Mouse (Mus musculus) adrenal gland, adult 18-20 months (tissue): ENCODE data around the gene Apc2. TPM values are rescaled to one million over a fixed set of nuclear protein-coding genes. Genes with fewer than 3 reads are reported as not detected.

Experiments
- DNase-seq, 2 experiments: peaks; one replicate each; pipeline ENCODE4 v3.0.0; 2021 to 2022; ENCODE audit warnings: low spot score in 2 of 2
- total RNA-seq, 2 experiments: library from RNA; stranded (reverse); gene quantifications; 1 replicate in 1 of 2; 2 replicates in 1 of 2; pipeline ENCODE4 v1.2.3; 2021

Apc2 gene
- total RNA-seq, 2 experiments from 2014 or later = 1.8 to 2.0 TPM

GRCm38 (mm10) chr10:80292251-80293146 is 3.3 kb upstream of the Apc2 start, which contains the start of gene Rps15:
Gene Rps15, plus strand, starts transcription at chr10:80292453.
- peak; percentile 91 to 93 for DNase-seq

GRCm38 (mm10) chr10:80293325-80293724 is 2.5 kb upstream of the Apc2 start:
- no peak for DNase-seq

GRCm38 (mm10) chr10:80294311-80294710 is 1.5 kb upstream of the Apc2 start:
- no peak for DNase-seq

- DNase-seq = no peak
These were observed 931 bp upstream of the Apc2 start for GRCm38 (mm10) chr10:80294788-80295303.

GRCm38 (mm10) chr10:80296824-80297223 is 1.0 kb downstream of the Apc2 start:
- no peak for DNase-seq

- DNase-seq = no peak
These were observed 1.9 kb downstream of the Apc2 start for GRCm38 (mm10) chr10:80297526-80298133.

- no peak for DNase-seq
These were observed 2.9 kb downstream of the Apc2 start for GRCm38 (mm10) chr10:80298571-80299281.

- no peak for DNase-seq
These were observed 3.5 kb downstream of the Apc2 start for GRCm38 (mm10) chr10:80299301-80299700.

- no peak for DNase-seq
These were observed 4.0 kb downstream of the Apc2 start for GRCm38 (mm10) chr10:80299824-80300223.

DNA sequence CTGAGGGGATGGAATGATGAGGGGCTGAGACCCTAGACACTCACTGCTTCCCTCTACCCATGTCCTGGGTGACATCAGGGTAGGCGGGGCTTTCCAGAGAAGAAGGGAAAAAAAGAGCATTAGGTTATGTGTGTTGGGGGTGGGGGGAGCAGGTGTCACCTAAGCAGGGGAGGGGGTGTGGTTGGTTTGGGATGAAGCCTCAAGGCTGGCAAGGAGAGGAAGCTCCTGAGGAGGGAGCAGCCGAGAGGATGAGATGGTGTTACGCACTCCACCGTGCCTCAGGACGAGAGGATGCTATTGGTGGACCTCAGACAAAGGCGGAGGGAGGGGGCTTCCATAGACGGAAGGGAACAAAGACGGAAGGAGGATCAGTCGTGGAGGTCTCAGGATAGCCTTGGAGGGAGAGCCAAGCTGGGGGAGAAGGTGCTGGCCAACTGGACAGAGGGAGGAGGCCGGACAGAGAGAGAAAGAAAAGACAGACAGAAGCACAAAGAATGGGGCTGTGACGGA is 5.0 kb downstream of the Apc2 start:
- DNase-seq = no peak

DNA sequence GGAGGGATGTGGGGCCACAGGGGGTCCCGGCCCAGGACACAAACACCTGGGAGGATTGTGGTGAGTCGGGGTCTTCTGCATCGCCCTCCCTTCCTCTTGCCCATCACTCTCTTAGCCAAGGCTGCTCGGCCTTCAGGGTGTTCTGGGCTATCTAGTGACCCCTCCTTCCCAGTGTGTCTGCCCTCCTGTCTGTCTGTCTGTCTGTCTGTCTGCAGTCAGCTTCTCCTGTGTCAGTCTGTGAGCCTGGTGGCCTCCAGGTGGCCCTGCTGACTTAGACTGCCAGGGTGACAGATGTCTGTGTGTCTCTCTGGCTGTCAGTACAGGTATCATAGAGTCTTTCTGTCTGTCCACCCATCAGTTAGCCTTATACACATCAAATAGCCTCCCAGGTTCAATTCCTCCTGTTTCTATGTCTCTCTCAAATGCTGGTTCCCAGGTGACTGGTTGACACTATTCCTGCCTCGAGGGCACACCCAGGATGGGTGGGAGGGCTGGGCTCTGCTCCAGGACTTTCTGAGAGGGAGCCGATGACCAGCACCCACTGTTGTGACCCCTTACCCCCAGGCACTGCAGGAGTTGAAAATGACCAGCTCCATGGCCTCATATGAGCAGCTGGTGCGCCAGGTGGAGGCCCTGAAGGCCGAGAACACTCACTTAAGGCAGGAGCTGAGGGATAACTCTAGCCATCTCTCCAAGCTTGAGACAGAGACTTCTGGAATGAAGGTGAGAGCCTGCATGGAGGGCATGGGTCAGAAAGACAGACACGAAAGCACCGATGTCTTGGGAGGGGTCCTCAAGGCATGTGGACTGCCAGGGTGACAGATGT is 5.7 kb downstream of the Apc2 start:
- no peak for DNase-seq

GRCm38 (mm10) chr10:80302082-80302355 is 6.2 kb downstream of the Apc2 start:
- no peak for DNase-seq

DNA sequence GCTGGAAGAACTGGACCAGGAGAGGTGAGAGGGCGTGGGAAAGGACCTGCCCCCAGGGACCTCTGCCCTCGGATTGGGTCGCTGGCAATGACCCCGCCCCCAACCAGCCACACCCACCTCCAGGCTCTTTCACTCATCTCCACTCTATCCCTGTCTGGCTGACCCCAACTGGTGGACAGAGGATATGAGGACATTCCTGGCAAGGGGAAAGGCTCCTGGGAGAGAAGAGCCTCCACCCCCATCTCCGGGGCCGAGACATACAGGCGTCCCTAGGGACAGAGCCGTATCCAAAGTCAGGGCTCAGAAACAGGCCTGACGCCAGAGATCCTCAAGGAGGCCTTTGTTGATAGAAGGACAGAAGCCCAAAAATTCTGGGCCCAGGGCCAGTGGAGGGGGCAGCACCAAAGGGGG is 6.7 kb downstream of the Apc2 start:
- DNase-seq = peak in 1 of 2 experiments; percentile 66

DNA sequence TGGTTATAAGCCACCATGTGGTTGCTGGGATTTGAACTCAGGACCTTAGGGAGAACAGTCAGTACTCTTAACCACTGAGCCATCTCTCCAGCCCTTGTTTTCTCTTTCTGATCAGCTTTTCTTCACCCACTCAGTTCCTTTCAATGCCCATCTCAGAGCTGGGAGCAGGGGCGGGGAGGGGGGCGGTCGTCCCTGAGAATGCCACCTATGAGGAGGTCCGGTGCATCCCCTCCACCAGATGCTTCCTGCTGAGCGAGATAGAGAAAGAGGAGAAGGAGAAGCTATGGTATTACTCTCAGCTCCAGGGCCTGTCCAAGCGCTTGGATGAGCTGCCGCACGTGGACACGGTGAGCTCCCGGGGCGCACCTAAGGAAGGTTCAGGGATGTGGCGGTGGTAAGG is 8.7 kb downstream of the Apc2 start:
- no peak for DNase-seq

GRCm38 (mm10) chr10:80304862-80305261 is 9.1 kb downstream of the Apc2 start:
- no peak for DNase-seq

GRCm38 (mm10) chr10:80311560-80311959 is 15.8 kb downstream of the Apc2 start:
- DNase-seq = no peak

DNA sequence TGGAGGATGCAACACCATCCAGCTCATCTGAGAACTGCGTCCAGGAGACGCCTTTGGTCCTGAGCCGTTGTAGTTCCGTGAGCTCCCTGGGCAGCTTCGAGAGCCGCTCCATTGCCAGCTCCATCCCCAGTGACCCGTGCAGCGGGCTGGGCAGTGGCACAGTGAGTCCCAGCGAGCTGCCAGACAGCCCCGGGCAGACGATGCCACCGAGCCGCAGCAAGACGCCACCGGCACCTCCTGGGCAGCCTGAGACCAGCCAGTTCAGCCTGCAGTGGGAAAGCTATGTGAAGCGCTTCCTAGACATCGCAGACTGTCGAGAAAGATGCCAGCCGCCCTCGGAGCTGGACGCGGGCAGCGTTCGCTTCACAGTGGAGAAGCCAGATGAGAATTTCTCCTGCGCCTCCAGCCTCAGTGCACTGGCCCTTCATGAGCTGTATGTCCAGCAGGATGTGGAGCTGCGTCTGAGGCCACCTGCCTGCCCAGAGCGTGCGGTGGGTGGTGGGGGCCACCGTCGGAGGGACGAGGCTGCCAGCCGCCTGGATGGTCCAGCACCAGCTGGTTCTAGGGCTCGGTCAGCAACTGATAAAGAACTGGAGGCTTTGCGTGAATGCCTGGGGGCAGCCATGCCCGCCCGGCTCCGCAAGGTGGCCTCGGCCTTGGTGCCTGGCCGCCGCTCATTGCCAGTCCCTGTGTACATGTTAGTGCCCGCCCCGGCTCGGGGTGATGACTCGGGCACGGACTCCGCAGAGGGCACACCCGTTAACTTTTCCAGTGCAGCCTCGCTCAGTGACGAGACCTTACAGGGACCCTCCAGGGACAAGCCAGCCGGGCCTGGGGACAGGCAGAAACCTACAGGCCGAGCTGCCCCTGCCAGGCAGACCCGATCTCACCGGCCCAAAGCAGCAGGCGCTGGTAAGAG is 17.1 kb downstream of the Apc2 start:
- no peak for DNase-seq

DNA sequence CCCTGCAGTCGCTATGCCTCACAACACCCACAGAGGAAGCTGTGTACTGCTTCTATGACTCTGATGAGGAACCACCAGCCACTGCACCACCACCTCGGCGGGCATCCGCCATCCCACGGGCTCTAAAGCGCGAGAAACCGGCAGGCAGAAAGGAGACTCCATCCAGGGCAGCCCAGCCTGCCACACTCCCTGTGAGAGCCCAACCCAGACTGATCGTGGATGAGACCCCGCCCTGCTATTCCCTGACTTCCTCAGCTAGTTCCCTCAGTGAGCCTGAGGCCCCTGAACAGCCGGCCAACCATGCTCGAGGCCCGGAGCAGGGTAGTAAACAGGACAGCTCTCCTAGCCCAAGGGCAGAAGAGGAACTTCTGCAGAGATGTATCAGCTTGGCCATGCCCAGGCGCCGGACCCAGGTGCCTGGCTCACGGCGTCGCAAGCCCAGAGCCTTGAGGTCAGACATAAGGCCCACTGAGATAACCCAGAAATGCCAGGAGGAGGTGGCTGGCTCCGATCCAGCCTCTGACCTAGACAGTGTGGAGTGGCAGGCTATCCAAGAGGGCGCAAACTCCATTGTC is 17.9 kb downstream of the Apc2 start:
- no peak for DNase-seq

- DNase-seq = no peak
These were observed 18.8 kb downstream of the Apc2 start for GRCm38 (mm10) chr10:80314494-80315001.
